Mouse (Mus musculus): ENCODE data around the gene Wnk4. TPM values are rescaled to one million over a fixed set of nuclear protein-coding genes. Genes with fewer than 3 reads are reported as not detected.

The Wnk4 gene
- polyA plus RNA-seq, 1 experiment from 2014 or later = 5.8 TPM

GRCm38 (mm10) chr11:101307744-101308143, 47.4 kb downstream of the Wnk4 start:
- no peaks in the 10 kb centered on the region for H3K36me3 ChIP-seq (ENCODE audit: insufficient read depth)

DNA sequence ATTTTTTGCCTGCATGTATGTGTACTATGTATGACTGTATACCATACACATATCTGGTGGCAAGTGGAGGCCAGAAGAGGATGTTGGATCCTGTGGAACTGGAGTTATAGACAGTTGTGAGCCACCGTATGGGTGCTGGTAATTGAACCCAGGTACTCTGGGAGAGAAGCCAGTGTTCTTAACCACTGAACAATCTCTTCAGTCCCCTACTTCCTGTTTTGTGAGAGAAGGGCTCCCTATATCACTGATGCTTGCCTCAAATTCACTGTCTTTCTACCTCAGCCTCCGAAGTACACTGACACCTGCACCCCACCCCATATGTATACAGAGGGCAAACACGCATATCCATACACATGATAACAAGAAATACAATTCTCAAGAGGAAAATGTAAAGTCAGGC, 50.7 kb downstream of the Wnk4 start:
- TF ChIP-seq CTCF (IDR thresholded peaks at IDR 0.05; ENCODE audit: low read depth) = no peak
- no peaks in the 10 kb centered on the region for H3K4me1 ChIP-seq (ENCODE audit: insufficient read depth)
- H3K9me3 ChIP-seq (ENCODE audit: low read depth, low read length) = no peaks in the 10 kb centered on the region
- H3K27ac ChIP-seq (ENCODE audit: low read depth) = no peak overlapping the region
- H3K4me3 ChIP-seq (ENCODE audit: low read depth, low read length) = no peak overlapping the region
- H3K9ac ChIP-seq = no peak overlapping the region
- no peak for DNase-seq
- H3K27me3 ChIP-seq (ENCODE audit: insufficient read depth, low read length) = no peaks in the 10 kb centered on the region
- H3K36me3 ChIP-seq (ENCODE audit: insufficient read depth) = no peaks in the 10 kb centered on the region
- H3K4me2 ChIP-seq = no peak overlapping the region
- ATAC-seq (ENCODE audit: insufficient read depth) = no peak
- WGBS = 85% methylated on average over 3 of the region's 3 CpGs

More at GRCm38 (mm10) chr11:101307744-101308143, 47.4 kb downstream of the Wnk4 start:
- DNase-seq = no peak
- no peak overlapping the region for H3K27ac ChIP-seq (ENCODE audit: low read depth)
- no peak for ATAC-seq (ENCODE audit: insufficient read depth)
- TF ChIP-seq CTCF (IDR thresholded peaks at IDR 0.05; ENCODE audit: low read depth) = no peak
- H3K9me3 ChIP-seq (ENCODE audit: low read depth, low read length) = no peaks in the 10 kb centered on the region
- 19% methylated on average over 5 of the region's 5 CpGs for WGBS
- no peaks in the 10 kb centered on the region for H3K4me1 ChIP-seq (ENCODE audit: insufficient read depth)
- H3K4me3 ChIP-seq (ENCODE audit: low read depth, low read length) = no peak overlapping the region
- no peak overlapping the region for H3K4me2 ChIP-seq
- no peaks in the 10 kb centered on the region for H3K27me3 ChIP-seq (ENCODE audit: insufficient read depth, low read length)
- H3K9ac ChIP-seq = no peak overlapping the region

- no peak for ATAC-seq (ENCODE audit: insufficient read depth)
- no peak overlapping the region for H3K4me2 ChIP-seq
- DNase-seq = no peak
- no peaks in the 10 kb centered on the region for H3K27me3 ChIP-seq (ENCODE audit: insufficient read depth, low read length)
- WGBS = 39% methylated on average over 3 of the region's 3 CpGs
- H3K9ac ChIP-seq = no peak overlapping the region
- no peaks in the 10 kb centered on the region for H3K9me3 ChIP-seq (ENCODE audit: low read depth, low read length)
- no peak overlapping the region for H3K27ac ChIP-seq (ENCODE audit: low read depth)
- no peaks in the 10 kb centered on the region for H3K36me3 ChIP-seq (ENCODE audit: insufficient read depth)
- peaks cover 3% of the 10 kb centered on the region for H3K4me1 ChIP-seq (ENCODE audit: insufficient read depth)
- no peak overlapping the region for H3K4me3 ChIP-seq (ENCODE audit: low read depth, low read length)
- TF ChIP-seq CTCF (IDR thresholded peaks at IDR 0.05; ENCODE audit: low read depth) = no peak
Observed at GRCm38 (mm10) chr11:101312150-101312549, 51.8 kb downstream of the Wnk4 start.

DNA sequence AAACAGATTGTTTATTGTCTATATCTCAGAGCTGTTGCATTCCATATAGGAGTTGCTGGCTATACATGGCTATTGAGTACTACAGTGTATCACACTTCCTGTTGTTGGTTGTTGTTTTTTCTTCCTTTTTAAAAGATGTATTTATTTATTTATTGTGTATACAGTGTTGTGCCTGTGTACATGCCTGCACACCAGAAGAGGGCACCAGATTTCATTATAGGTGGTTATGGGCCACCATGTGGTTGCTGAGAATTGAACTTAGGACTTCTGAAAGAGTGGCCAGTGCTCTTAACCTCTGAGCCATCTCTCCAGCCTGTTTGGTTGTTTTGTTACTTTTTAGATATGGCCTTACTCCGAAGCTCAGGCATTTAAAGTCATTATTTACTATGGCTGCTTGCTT, 54.2 kb downstream of the Wnk4 start:
- 77% methylated on average over 1 of the region's 1 CpGs for WGBS
- no peak overlapping the region for H3K27ac ChIP-seq (ENCODE audit: low read depth)

GRCm38 (mm10) chr11:101315082-101315650, 54.8 kb downstream of the Wnk4 start:
- H3K27me3 ChIP-seq (ENCODE audit: insufficient read depth, low read length) = no peaks in the 10 kb centered on the region
- peak overlapping the region; percentile 88 for H3K4me2 ChIP-seq
- no peak for TF ChIP-seq CTCF (IDR thresholded peaks at IDR 0.05; ENCODE audit: low read depth)
- peak overlapping the region; percentile 82 for H3K9ac ChIP-seq
- 81% methylated on average over 8 of the region's 8 CpGs for WGBS
- no peak for DNase-seq
- peaks cover 3% of the 10 kb centered on the region for H3K4me1 ChIP-seq (ENCODE audit: insufficient read depth)
- peak overlapping the region; percentile 87 for H3K27ac ChIP-seq (ENCODE audit: low read depth)
- H3K9me3 ChIP-seq (ENCODE audit: low read depth, low read length) = no peaks in the 10 kb centered on the region
- peaks cover 28% of the 10 kb centered on the region for H3K36me3 ChIP-seq (ENCODE audit: insufficient read depth)
- peak overlapping the region; percentile 99 for H3K4me3 ChIP-seq (ENCODE audit: low read depth, low read length)
- ATAC-seq (ENCODE audit: insufficient read depth) = no peak

More for the DNA sequence above, 54.2 kb downstream of the Wnk4 start:
- Histone ChIP-seq H3K4me3 (ENCODE audit: low read depth, low read length) (no peak overlapping the region), H3K9ac (no peak overlapping the region), H3K4me1 (ENCODE audit: insufficient read depth) (peaks cover 3% of the 10 kb centered on the region), H3K4me2 (no peak overlapping the region), H3K27me3 (ENCODE audit: insufficient read depth, low read length) (no peaks in the 10 kb centered on the region), H3K36me3 (ENCODE audit: insufficient read depth) (peaks cover 22% of the 10 kb centered on the region), H3K9me3 (ENCODE audit: low read depth, low read length) (no peaks in the 10 kb centered on the region)
- TF ChIP-seq CTCF (IDR thresholded peaks at IDR 0.05; ENCODE audit: low read depth) = peak; percentile 18; the same call in 1 of the 2 replicates
- DNase-seq = no peak
- no peak for ATAC-seq (ENCODE audit: insufficient read depth)

DNA sequence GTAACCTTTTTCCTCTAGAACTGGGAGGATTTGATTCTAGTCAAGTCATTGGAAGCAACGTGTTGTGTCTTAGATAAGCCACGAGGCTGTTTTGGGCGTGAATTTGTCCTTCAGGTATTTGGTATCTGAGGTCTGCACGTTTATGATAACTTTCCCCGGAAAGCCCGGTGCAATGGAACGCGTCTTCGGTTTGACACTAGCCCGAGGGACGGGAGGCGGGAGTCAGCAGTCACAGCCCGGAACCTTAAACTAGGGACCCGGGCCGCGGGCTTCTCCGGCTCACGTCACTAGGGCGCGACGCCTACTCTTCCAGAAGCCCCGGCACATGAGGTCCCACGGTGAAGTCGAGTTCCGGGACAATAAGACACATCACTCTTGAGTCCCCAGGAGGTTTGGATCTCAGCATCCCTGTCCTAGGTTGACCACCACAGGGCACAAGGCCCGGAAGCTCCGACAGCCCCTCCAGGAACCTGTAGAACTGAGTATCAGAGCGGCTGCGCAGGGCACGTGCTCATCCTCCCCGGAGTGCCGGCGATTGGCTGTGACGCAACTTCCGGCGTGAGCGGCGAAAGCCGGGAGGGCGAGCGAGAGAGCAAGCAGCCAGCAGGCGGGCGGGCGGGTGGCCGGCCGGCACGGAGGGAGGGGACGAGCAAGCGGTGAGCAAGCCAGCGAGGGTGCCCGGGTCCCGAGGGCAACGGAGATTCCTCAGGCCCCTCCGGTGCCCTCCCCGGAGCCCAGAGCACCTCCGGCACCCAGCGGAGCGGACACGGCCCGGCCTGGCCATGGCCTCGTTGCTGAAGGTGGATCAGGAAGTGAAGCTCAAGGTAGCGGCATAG, 55.5 kb downstream of the Wnk4 start, which contains the start of gene Psme3:
Gene Psme3, plus strand, starts transcription at position 549 of the 836 bp plus-strand sequence.
- no peak for TF ChIP-seq CTCF (IDR thresholded peaks at IDR 0.05; ENCODE audit: low read depth)
- no peaks in the 10 kb centered on the region for H3K27me3 ChIP-seq (ENCODE audit: insufficient read depth, low read length)
- H3K9me3 ChIP-seq (ENCODE audit: low read depth, low read length) = no peaks in the 10 kb centered on the region
- peak within 1 kb of the TSS; percentile 82 for H3K9ac ChIP-seq
- ATAC-seq (ENCODE audit: insufficient read depth) = peak; percentile 94
- WGBS = under 1% methylated on average over 60 of the region's 62 CpGs
- peaks cover 3% of the 10 kb centered on the region for H3K4me1 ChIP-seq (ENCODE audit: insufficient read depth)
- peak within 1 kb of the TSS; percentile 88 for H3K4me2 ChIP-seq
- H3K27ac ChIP-seq (ENCODE audit: low read depth) = peak within 1 kb of the TSS; percentile 87
- H3K4me3 ChIP-seq (ENCODE audit: low read depth, low read length) = peak within 1 kb of the TSS; percentile 99
- peaks cover 35% of the 10 kb centered on the region for H3K36me3 ChIP-seq (ENCODE audit: insufficient read depth)
- DNase-seq = peak; percentile 96

DNA sequence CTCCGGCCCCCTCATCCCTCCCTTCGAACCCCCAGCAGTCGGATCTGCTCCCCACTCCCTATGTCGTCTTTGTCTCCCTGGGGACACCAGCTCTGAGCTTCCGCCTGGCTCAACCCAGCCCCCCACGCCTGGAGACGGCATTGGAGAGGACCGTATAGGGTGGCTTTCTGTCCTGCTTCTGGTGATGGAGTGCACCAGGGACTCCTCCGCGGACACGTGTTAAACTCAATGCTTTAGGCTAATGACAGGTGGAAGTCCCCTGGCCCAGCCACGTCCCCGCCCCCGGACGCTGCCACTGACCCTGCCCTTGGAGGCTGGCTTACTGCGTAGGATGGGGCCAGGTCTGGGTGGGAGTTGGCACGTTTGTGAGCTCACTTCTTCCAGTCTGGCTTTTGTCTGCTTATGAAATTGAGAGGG, 56.1 kb downstream of the Wnk4 start:
- no peaks in the 10 kb centered on the region for H3K27me3 ChIP-seq (ENCODE audit: insufficient read depth, low read length)
- peak; percentile 59 for ATAC-seq (ENCODE audit: insufficient read depth)
- H3K4me3 ChIP-seq (ENCODE audit: low read depth, low read length) = peak overlapping the region; percentile 99
- under 1% methylated on average over 17 of the region's 17 CpGs for WGBS
- peak overlapping the region; percentile 82 for H3K9ac ChIP-seq
- peaks cover 41% of the 10 kb centered on the region for H3K36me3 ChIP-seq (ENCODE audit: insufficient read depth)
- peaks cover 3% of the 10 kb centered on the region for H3K4me1 ChIP-seq (ENCODE audit: insufficient read depth)
- H3K9me3 ChIP-seq (ENCODE audit: low read depth, low read length) = no peaks in the 10 kb centered on the region
- peak; percentile 26 for DNase-seq
- no peak for TF ChIP-seq CTCF (IDR thresholded peaks at IDR 0.05; ENCODE audit: low read depth)
- H3K27ac ChIP-seq (ENCODE audit: low read depth) = peak overlapping the region; percentile 87
- H3K4me2 ChIP-seq = peak overlapping the region; percentile 88

Measured in lung, embryonic 14.5 days (tissue).